Mouse (Mus musculus): ENCODE measurements around the gene Vmn1r20.
"Not testable (repeated sequence)": the region's sequence is repeated elsewhere in the genome, so short reads cannot be mapped to it uniquely, and the experiment has no call there.

Gene Vmn1r20

GRCm38 (mm10) chr6:57428630-57429029, at the start of gene Vmn1r20:
TSS of gene Vmn1r20 (plus strand) at chr6:57428930.
- no peak for DNase-seq (ENCODE audit: low read depth, low spot score)

- DNase-seq (ENCODE audit: low read depth, low spot score): no peak
Measured at GRCm38 (mm10) chr6:57395683-57396082, 33.0 kb upstream of the Vmn1r20 start, which contains the start of gene Vmn1r18. TSS of gene Vmn1r18 (minus strand) at chr6:57395783.

GRCm38 (mm10) chr6:57403480-57403879, 25.2 kb upstream of the Vmn1r20 start, which contains the start of gene Vmn1r19:
TSS of gene Vmn1r19 (plus strand) at chr6:57403780.
- not testable (repeated sequence) for DNase-seq (ENCODE audit: low read depth, low spot score)

GRCm38 (mm10) chr6:57431196-57431595, 2.5 kb downstream of the Vmn1r20 start:
- peak; percentile 40 for DNase-seq (ENCODE audit: low read depth, low spot score)

- not testable (repeated sequence) for DNase-seq (ENCODE audit: low read depth, low spot score)
Measured at GRCm38 (mm10) chr6:57468161-57468560, 39.4 kb downstream of the Vmn1r20 start.
